Mouse (Mus musculus) kidney, embryonic 15.5 days (tissue): ENCODE measurements at regions not wholly inside any gene's neighbourhood (a gene's known extent, or its start where the extent isn't known, plus 50 kb on each side); places are given as distances from the start of the nearest gene placed in this dataset.

ENCODE experiments used
- ATAC-seq: fragments of 200-750 bp; cut with Nextera tagmentation; replicated peaks from 2 replicates; pipeline ENCODE4 v1.8.0; 2017; ENCODE audit warnings: moderate TSS enrichment; ENCODE audit not compliant: low FRiP score
- H3K27ac ChIP-seq: fragments of 300-500 bp; sonication (generic); 2 replicates; pipeline ENCODE4 v1.5.1; 2015; ENCODE audit warnings: mild to moderate bottlenecking, inconsistent platforms
- H3K27me3 ChIP-seq: fragments of 300-500 bp; sonication (generic); 2 replicates; pipeline ENCODE4 v1.6.1; 2015; ENCODE audit warnings: inconsistent platforms
- H3K36me3 ChIP-seq: fragments of 300-500 bp; sonication (generic); 2 replicates; pipeline ENCODE4 v1.6.1; 2015; ENCODE audit warnings: inconsistent platforms
- H3K4me1 ChIP-seq: fragments of 300-500 bp; sonication (generic); 2 replicates; pipeline ENCODE4 v1.6.1; 2015; ENCODE audit warnings: inconsistent platforms
- H3K4me2 ChIP-seq: fragments of 300-500 bp; sonication (generic); 2 replicates; pipeline ENCODE4 v1.6.1; 2015; ENCODE audit warnings: moderate library complexity, mild to moderate bottlenecking, inconsistent platforms
- H3K4me3 ChIP-seq: fragments of 300-500 bp; sonication (generic); replicated peaks from 2 replicates; pipeline ENCODE4 v1.5.1; 2015; ENCODE audit warnings: mild to moderate bottlenecking, inconsistent platforms
- H3K9ac ChIP-seq: fragments of 300-500 bp; sonication (generic); 2 replicates; pipeline ENCODE4 v1.6.1; 2015; ENCODE audit warnings: mild to moderate bottlenecking, inconsistent platforms
- H3K9me3 ChIP-seq: fragments of 300-500 bp; sonication (generic); replicated peaks from 2 replicates; pipeline ENCODE4 v1.6.1; 2016; ENCODE audit warnings: inconsistent platforms
- WGBS: fragments of 180-500 bp; shearing (Covaris S2); methylation state at CpG from one replicate; pipeline ENCODE4 v1.1.7; 2015; ENCODE audit warnings: mixed read lengths; 5-methylcytosine and 5-hydroxymethylcytosine counted together

DNA sequence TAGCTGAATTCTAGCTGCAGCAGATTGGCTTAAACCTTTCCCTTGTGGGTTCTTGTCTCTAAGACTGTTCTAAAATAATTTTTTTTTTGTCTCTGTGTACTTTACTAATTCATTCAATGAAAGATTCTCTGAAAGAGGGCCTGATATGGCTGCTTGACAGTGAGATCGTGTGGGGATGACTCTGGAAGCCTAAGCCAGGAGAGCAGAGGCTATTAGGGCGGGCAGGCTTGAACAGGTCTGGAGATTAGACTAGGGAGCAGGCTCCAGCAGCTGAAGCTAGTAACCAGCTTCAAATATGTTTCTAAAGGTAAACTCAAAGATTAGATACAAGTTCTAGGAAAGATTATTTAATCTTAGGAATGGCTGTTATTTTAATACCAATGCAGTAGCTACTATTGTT, 491.9 kb downstream of the Plcl1 start:
- Histone ChIP-seq H3K27me3 (peaks cover 8% of the 10 kb centered on the region; the same call in 1 of the 2 replicates), H3K9me3 (no peaks in the 10 kb centered on the region), H3K4me3 (no peak overlapping the region), H3K27ac (no peak overlapping the region), H3K36me3 (no peaks in the 10 kb centered on the region), H3K9ac (no peak overlapping the region), H3K4me1 (0 out of 2 replicates have a peak, but pooled peaks cover 2% of the 10 kb centered on the region), H3K4me2 (no peak overlapping the region)
- WGBS = 62% methylated on average over 2 of the region's 2 CpGs
- ATAC-seq = no peak

DNA sequence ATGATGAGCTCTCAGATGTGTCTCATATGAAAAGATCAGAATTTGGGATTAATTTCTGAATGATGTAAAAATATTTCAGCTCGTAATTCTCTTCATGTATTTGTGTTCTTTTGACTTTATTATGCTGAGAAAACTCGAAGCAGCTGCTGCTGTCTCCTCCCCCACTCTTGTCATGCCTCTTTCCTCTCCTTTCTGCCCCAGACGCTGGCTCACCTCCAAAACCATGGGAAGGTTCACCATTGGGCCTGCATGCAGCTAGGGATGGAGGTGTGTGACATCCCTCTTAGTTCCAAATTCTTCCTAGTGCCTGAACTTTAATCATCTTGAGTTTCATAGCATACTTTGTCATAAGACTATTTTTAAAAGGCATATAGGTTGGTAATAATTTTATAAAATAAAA, 492.3 kb downstream of the Plcl1 start:
- Histone ChIP-seq H3K4me1 (0 out of 2 replicates have a peak, but pooled peaks cover 2% of the 10 kb centered on the region), H3K4me3 (no peak overlapping the region), H3K4me2 (no peak overlapping the region), H3K9ac (no peak overlapping the region), H3K27me3 (peaks cover 8% of the 10 kb centered on the region; the same call in 1 of the 2 replicates), H3K36me3 (no peaks in the 10 kb centered on the region), H3K27ac (no peak overlapping the region), H3K9me3 (no peaks in the 10 kb centered on the region)
- WGBS = 39% methylated on average over 3 of the region's 3 CpGs
- ATAC-seq = no peak

DNA sequence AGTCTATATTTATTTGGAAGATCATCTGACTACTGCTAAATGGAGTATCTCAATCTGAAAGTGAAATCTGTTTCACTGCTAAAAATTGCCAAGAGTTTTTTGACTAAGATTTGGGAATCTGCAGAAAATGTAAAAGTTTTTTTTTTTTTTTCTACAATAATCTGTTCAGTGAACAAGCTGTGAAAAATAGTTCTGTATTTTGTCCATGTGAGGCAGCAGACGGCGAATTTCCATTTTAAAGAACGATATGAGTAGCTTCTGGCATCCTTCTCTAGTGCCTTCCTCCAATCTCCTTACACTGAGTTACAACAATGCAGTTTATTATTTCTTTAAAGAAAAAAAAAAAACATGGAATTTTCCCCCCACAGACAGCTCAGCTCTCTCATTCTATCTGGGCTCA, 494.3 kb downstream of the Plcl1 start:
- Histone ChIP-seq H3K27ac (no peak overlapping the region), H3K9me3 (no peaks in the 10 kb centered on the region), H3K4me1 (0 out of 2 replicates have a peak, but pooled peaks cover 2% of the 10 kb centered on the region), H3K9ac (no peak overlapping the region), H3K36me3 (no peaks in the 10 kb centered on the region), H3K4me2 (no peak overlapping the region), H3K27me3 (no peaks in the 10 kb centered on the region), H3K4me3 (no peak overlapping the region)
- ATAC-seq = no peak
- WGBS = 85% methylated on average over 3 of the region's 3 CpGs

GRCm38 (mm10) chr1:55903177-55903576, 497.5 kb downstream of the Plcl1 start:
- Histone ChIP-seq H3K36me3 (no peaks in the 10 kb centered on the region), H3K9ac (no peak overlapping the region), H3K27me3 (no peaks in the 10 kb centered on the region), H3K4me3 (no peak overlapping the region), H3K4me2 (no peak overlapping the region), H3K4me1 (no peaks in the 10 kb centered on the region), H3K27ac (no peak overlapping the region), H3K9me3 (peaks cover 6% of the 10 kb centered on the region; the same call in 1 of the 2 replicates)
- 93% methylated on average over 3 of the region's 3 CpGs for WGBS
- no peak for ATAC-seq

- H3K27ac ChIP-seq = no peak overlapping the region
- H3K27me3 ChIP-seq = no peaks in the 10 kb centered on the region
- H3K9ac ChIP-seq = no peak overlapping the region
- no peak for ATAC-seq
- no peaks in the 10 kb centered on the region for H3K4me1 ChIP-seq
- WGBS = 76% methylated on average over 2 of the region's 2 CpGs
- no peak overlapping the region for H3K4me3 ChIP-seq
- no peak overlapping the region for H3K4me2 ChIP-seq
- peaks cover 6% of the 10 kb centered on the region; the same call in 1 of the 2 replicates for H3K9me3 ChIP-seq
- no peaks in the 10 kb centered on the region for H3K36me3 ChIP-seq
Observed at GRCm38 (mm10) chr1:55904571-55904970, 498.9 kb downstream of the Plcl1 start.

- no peak for ATAC-seq
- 94% methylated on average over 4 of the region's 4 CpGs for WGBS
Observed at GRCm38 (mm10) chr1:55905232-55905631, 499.5 kb downstream of the Plcl1 start.

DNA sequence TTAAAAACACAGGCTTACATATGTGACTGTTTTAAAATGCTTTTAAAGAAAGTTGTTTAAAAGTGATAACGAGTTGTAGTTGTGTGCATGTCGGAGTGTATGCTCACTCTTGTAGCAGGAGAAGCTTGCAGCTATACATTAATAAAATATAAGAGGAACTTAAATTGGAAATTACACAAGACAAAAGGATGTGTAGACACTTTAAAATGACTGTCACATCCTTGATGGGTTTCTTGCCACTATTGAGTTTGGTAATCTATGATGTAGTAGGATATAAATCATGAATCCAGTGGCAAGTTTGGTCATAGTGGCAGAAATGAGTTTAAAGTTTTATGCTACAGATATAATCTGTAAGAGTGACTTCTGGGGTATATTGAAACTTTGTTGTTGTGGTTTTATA, 504.3 kb downstream of the Plcl1 start:
- Histone ChIP-seq H3K4me2 (no peak overlapping the region), H3K36me3 (no peaks in the 10 kb centered on the region), H3K4me1 (no peaks in the 10 kb centered on the region), H3K9ac (no peak overlapping the region), H3K27me3 (no peaks in the 10 kb centered on the region), H3K9me3 (peaks cover 6% of the 10 kb centered on the region; the same call in 1 of the 2 replicates), H3K27ac (no peak overlapping the region), H3K4me3 (no peak overlapping the region)
- WGBS = 95% methylated on average over 2 of the region's 2 CpGs
- no peak for ATAC-seq

More at GRCm38 (mm10) chr1:55905232-55905631, 499.5 kb downstream of the Plcl1 start:
- H3K27me3 ChIP-seq = no peaks in the 10 kb centered on the region
- no peak overlapping the region for H3K4me2 ChIP-seq
- H3K36me3 ChIP-seq = no peaks in the 10 kb centered on the region
- H3K27ac ChIP-seq = no peak overlapping the region
- no peaks in the 10 kb centered on the region for H3K4me1 ChIP-seq
- H3K9ac ChIP-seq = no peak overlapping the region
- peaks cover 6% of the 10 kb centered on the region; the same call in 1 of the 2 replicates for H3K9me3 ChIP-seq
- no peak overlapping the region for H3K4me3 ChIP-seq

GRCm38 (mm10) chr1:55914284-55914683, 508.6 kb downstream of the Plcl1 start:
- H3K9ac ChIP-seq = no peak overlapping the region
- 79% methylated on average over 3 of the region's 3 CpGs for WGBS
- no peak overlapping the region for H3K4me3 ChIP-seq
- no peaks in the 10 kb centered on the region for H3K4me1 ChIP-seq
- no peak for ATAC-seq
- H3K9me3 ChIP-seq = no peaks in the 10 kb centered on the region
- no peak overlapping the region for H3K27ac ChIP-seq
- no peaks in the 10 kb centered on the region; the same call in 1 of the 2 replicates for H3K27me3 ChIP-seq
- H3K36me3 ChIP-seq = no peaks in the 10 kb centered on the region
- no peak overlapping the region for H3K4me2 ChIP-seq

DNA sequence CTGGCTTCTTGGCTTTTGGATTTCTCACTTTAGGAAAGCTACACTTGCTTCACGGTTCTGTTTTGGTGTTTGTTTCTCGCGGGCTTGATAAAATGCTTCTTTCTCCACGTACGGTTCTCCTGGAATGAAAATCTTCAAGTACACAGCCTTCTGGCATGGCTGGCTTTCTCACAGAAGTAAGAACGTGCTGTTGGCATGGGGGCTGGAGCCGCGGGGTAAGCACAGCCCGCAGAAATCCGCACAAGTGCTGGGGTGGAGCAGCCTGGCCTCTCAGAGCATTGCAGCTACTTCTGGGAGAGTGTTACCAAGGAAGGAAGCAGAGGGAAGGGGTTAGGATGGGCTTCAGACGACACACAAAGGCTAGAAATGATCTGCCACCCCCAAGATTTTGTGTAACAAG, 510.2 kb downstream of the Plcl1 start:
- Histone ChIP-seq H3K4me2 (no peak overlapping the region), H3K36me3 (no peaks in the 10 kb centered on the region), H3K4me3 (no peak overlapping the region), H3K4me1 (no peaks in the 10 kb centered on the region), H3K9ac (no peak overlapping the region), H3K27ac (no peak overlapping the region), H3K27me3 (no peaks in the 10 kb centered on the region; the same call in 1 of the 2 replicates), H3K9me3 (no peaks in the 10 kb centered on the region)
- no peak for ATAC-seq
- 55% methylated on average over 11 of the region's 11 CpGs for WGBS

DNA sequence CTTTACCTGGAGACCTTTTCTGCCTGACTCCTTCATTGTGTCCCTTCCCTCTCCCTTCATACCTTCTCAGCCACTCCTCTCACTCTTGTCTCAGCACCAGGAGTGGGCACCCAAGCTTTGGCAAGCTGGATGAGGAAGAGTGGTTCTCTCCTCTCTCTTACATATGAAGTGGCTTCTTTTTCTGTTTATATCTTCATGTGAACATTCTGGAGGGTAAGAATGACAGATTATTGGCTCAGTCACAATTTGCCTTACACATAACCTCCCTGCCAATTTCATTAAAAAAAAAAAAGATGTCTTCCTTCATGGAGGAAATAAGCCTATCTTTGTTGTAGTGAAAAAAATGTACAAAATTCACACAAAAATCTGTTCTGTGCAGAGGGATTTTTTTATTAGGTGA, 513.8 kb downstream of the Plcl1 start:
- Histone ChIP-seq H3K9me3 (no peaks in the 10 kb centered on the region), H3K4me1 (peaks cover 4% of the 10 kb centered on the region; the same call in 1 of the 2 replicates), H3K4me2 (no peak overlapping the region), H3K27me3 (no peaks in the 10 kb centered on the region; the same call in 1 of the 2 replicates), H3K27ac (no peak overlapping the region), H3K4me3 (no peak overlapping the region), H3K9ac (no peak overlapping the region), H3K36me3 (no peaks in the 10 kb centered on the region)
- no peak for ATAC-seq

DNA sequence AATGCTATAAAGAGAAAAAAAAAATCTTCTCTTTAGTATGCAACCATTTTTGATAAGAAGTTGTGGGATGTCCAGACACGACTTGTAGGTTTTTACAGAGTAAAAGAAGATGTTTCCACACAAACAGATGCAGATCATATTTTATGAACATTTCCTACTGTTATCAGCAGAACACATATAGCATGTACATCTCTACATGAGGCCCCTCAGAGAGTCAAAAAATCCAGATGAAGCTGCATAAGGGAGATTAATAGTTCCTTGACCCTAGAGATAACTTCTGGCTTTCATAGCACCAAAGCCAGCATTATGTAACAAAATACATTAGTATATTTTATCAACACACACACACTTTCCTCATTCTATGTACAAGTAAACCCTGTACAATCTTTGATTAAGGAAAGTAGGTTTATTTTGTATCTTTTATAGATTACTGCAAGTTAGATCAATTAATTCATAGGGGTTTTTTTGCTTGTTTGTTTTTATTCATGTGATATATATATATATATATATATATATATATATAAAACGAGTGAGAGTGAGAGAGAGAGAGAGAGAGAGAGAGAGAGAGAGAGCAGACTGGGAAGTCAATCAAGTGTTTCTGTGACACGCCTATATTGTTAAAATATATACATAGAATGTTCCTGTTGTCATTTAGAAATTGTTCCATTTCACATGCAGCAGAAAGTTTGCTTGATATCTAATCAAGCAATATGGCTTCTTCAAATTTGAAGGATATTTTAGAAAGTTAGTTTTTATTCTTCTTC, 541.2 kb downstream of the Plcl1 start:
- no peaks in the 10 kb centered on the region for H3K36me3 ChIP-seq
- no peak overlapping the region for H3K9ac ChIP-seq
- ATAC-seq = no peak

GRCm38 (mm10) chr1:55947618-55948283, 542.0 kb downstream of the Plcl1 start:
- H3K4me1 ChIP-seq = no peaks in the 10 kb centered on the region
- no peak overlapping the region for H3K9ac ChIP-seq
- no peaks in the 10 kb centered on the region for H3K27me3 ChIP-seq
- H3K36me3 ChIP-seq = no peaks in the 10 kb centered on the region
- H3K27ac ChIP-seq = no peak overlapping the region
- H3K4me3 ChIP-seq = no peak overlapping the region
- WGBS = 87% methylated on average over 5 of the region's 5 CpGs
- H3K9me3 ChIP-seq = no peaks in the 10 kb centered on the region
- ATAC-seq = no peak
- H3K4me2 ChIP-seq = no peak overlapping the region

More for the DNA sequence above, 541.2 kb downstream of the Plcl1 start:
- Histone ChIP-seq H3K4me1 (no peaks in the 10 kb centered on the region), H3K9me3 (no peaks in the 10 kb centered on the region), H3K27ac (no peak overlapping the region), H3K4me2 (no peak overlapping the region), H3K27me3 (no peaks in the 10 kb centered on the region), H3K4me3 (no peak overlapping the region)
- 63% methylated on average over 3 of the region's 3 CpGs for WGBS
